Mouse (Mus musculus) heart, postnatal 0 days (tissue): Measurements from ENCODE around the gene Slc43a2.

Source experiments
- CTCF ChIP-seq: IDR thresholded peaks from 2 replicates; pipeline ENCODE4 v1.5.1; 2016; ENCODE audit warnings: antibody characterized with exemption, control low read depth, low read depth
- EP300 ChIP-seq: IDR thresholded peaks from 2 replicates; pipeline ENCODE4 v1.6.1; 2016; ENCODE audit warnings: antibody characterized with exemption, low read depth

DNA sequence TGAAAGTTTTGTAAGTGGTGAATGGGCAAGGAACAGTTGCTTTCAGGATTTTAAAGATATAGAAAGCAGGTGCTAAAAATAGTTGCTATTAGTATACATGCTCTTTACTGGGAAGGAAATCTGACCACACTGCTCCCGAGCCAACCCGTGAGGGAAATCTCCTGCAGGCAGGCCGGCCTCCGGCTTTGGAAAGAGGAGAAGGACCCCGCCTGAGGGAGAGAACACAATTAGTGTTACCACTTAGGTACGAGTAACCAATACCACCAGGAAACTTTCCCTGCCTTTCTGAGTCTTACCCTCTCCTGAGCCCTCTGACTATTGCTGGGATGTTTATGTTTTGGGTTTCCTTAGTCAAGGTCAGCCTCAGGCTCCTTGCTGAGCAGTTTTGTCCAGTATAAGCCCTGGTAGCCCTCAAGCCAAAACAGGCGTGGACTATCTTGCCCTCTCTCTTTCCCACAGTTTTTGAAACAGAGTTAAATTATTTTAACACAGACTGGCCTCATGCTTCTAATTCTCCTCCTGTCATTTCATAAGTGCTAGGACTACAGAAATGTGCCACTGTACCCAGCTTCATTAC lies 21.5 kb downstream of the Slc43a2 start:
- TF ChIP-seq CTCF, result no peak
- no peak for TF ChIP-seq EP300
